Mouse (Mus musculus) common myeloid progenitor, adult 5-6 weeks (primary cell): ENCODE measurements around the gene Krt24. TPM values are rescaled to one million over a fixed set of nuclear protein-coding genes. Genes with fewer than 3 reads are reported as not detected.

Experiments
- ATAC-seq: replicated peaks from 2 replicates; pipeline ENCODE4 v1.8.0; 2016; ENCODE audit warnings: low read depth, mild to moderate bottlenecking, moderate TSS enrichment, inconsistent platforms; ENCODE audit not compliant: poor library complexity, severe bottlenecking
- total RNA-seq: library from RNA; stranded (forward); fragments of 200-1000, 187-1606 nt; gene quantifications from 2 replicates; pipeline ENCODE4 v1.2.3, GENCODE M21; 2017

Gene Krt24
- not detected in 2 replicates for total RNA-seq

GRCm38 (mm10) chr11:99284833-99285312 is at the start of gene Krt24:
Gene Krt24 (minus strand): TSS chr11:99285262.
- no peak for ATAC-seq

- ATAC-seq = no peak
These were observed 48.4 kb upstream of the Krt24 start for GRCm38 (mm10) chr11:99333426-99333825.

DNA sequence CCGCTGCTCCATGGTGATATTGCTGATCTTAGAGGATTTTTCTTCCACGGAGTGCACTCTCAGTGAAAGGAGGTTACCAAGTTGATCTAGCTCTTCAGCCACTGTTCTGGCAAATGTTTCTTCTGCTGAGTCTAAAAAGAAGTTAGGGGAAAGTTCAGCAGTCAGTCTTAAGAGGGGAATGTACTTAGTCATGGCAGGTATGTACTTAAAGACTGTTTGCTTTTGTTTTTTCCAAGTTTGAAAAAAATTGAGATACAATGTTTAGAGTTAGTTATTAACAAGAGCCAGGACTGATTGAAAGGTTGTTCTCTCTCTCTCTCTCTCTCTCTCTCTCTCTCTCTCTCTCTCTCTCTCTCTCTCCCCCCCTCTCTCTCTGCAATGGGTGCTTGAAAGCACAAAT is 44.6 kb upstream of the Krt24 start:
- no peak for ATAC-seq

- ATAC-seq = no peak
These were observed 37.8 kb upstream of the Krt24 start, which contains the start of gene Krt25 for GRCm38 (mm10) chr11:99322851-99323250. Gene Krt25 (minus strand): TSS chr11:99322951.

DNA sequence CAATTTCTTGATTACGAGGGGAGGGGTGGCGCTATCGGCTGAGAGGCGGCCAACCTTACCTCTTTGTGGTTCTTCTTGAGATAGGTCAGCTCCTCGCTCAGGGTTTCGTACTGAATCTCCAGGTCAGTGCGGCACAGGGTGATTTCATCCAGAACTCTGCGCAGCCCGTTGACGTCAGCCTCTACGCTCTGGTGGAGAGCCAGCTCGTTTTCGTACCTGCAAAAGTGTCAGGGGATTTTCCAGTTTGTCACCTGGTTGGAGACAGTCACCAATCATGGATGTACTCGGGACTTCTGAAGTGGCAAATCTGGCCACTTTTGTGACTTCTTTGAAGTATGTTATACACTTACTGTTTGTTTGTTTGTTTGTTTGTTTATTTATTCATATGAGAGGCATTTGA is 36.0 kb upstream of the Krt24 start:
- no peak for ATAC-seq

- no peak for ATAC-seq
These were observed 34.1 kb upstream of the Krt24 start for GRCm38 (mm10) chr11:99319127-99319526.

DNA sequence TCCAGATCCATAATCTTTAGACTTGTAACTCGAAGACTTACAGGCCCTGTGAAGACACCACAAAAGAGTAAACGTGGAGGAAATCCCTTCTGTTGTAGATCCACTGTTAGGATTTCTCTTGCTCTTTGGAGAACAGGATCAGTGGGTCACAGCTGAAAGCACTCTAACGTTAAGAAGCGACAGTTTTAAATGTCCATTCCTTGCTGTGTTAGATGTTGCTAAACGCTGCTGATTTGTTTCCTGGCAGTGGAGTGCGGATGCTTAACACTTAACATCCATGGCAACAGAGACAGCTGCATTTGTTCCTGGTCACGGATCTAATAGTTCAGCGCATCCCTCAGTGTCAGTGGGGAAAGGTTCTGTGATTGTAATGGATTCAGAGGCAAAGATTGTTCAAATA is 31.5 kb upstream of the Krt24 start:
- no peak for ATAC-seq

GRCm38 (mm10) chr11:99314594-99314993 is 29.5 kb upstream of the Krt24 start:
- no peak for ATAC-seq

GRCm38 (mm10) chr11:99310882-99311281 is 25.8 kb upstream of the Krt24 start:
- peak; percentile 68 for ATAC-seq

- ATAC-seq = peak; percentile 84
These were observed 22.5 kb upstream of the Krt24 start for GRCm38 (mm10) chr11:99307579-99307978.

DNA sequence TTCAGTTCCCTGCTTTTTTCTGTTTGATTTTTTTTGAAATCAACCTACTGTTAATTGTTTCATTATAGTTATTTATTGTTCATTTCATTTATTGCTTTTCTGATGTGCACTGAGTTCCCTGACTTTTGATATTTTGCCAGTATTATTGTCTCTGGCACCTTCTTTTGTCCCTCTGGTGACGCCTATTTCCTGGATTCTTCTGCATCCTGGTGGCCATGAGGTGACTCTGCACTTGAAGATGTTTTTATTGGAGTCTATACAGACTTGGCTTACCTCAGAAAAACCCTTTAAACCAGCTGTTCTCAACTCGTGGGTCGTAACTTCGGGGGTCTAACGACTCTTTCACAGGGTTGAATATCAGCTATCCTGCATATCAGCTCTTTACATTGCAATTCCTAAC is 10.0 kb upstream of the Krt24 start:
- no peak for ATAC-seq

DNA sequence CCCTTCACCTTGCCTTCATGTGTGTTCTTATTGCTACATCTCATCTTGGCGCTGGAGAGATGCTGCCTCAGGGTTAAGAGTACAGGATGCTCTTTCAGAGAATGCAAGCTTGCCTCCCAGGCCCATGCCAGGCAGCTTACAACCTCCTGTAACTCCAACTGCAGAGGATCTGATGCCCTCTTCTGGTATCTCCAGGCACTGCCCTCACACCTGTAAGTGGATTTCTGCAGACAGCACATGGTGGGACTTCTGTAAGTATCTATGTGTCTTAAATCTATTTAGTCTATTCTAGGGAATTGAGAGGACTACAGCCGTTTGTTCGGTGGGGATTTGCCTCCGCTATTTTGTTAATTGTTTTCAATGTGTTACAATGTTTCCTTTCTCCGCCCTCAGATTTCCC is 7.8 kb upstream of the Krt24 start:
- ATAC-seq = peak; percentile 58; the same call in 1 of the 2 replicates

DNA sequence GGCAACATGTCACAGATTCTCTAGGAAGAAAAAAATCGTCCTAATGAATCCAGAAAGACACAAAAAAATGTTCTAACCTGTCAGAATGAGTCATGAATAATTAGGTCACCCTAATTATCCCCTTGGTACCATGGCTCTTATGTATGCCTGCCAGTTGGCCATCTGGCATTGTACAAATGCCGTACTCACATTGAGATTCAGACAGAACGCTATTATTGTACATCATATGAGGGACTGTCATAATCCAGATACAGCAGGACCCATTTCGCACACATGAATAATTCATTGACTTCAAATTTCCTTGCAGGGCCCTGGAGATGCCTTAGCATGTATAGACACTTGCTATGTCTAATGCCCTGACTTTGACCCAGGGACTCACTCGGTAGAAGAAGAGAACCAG is 1.1 kb downstream of the Krt24 start:
- ATAC-seq = no peak

- no peak for ATAC-seq
These were observed 1.7 kb downstream of the Krt24 start for GRCm38 (mm10) chr11:99283334-99283733.

GRCm38 (mm10) chr11:99281116-99281515 is 3.9 kb downstream of the Krt24 start:
- no peak for ATAC-seq

GRCm38 (mm10) chr11:99279986-99280385 is 5.1 kb downstream of the Krt24 start:
- ATAC-seq = no peak

GRCm38 (mm10) chr11:99276786-99277185 is 8.3 kb downstream of the Krt24 start:
- no peak for ATAC-seq

DNA sequence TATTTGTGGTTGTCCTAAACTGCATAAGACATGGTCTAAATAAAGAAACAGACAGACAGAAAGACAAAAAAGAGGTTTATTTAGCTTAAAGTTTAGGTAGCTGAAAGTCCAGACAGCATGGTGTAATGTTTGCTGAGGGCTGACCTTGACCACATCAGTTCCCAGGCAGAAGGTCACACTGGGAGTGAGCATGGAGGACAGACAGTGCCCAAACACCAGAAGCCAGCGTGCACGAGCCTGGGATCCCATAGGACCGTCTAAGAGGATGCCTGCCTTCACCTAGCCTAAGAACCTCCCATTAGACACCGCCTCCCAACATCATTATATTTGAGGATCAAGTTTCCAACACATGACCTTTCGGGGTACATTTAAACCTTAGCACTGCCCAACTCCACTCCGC is 9.4 kb downstream of the Krt24 start:
- no peak for ATAC-seq

GRCm38 (mm10) chr11:99272721-99273120 is 12.3 kb downstream of the Krt24 start:
- no peak for ATAC-seq

DNA sequence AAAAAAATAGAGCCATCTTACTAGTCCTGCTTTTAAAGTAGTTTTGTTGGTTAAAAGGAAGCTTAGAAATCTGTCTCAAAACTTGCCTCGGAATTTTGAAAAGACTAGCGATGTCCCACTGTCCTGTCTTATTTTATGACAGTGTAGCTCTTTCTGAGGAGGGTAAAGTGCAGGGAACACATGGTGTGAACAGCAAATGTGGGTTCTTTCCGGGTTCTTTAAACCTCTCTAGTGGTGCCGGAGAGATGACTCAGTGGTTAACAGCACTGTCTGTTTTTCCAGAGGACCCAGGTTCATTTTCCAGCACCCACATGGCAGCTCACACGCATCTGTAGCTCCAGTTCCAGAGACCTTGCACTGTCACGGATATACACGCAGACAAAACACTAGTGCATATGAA is 15.9 kb downstream of the Krt24 start:
- no peak for ATAC-seq

GRCm38 (mm10) chr11:99265796-99266195 is 19.3 kb downstream of the Krt24 start:
- no peak for ATAC-seq

DNA sequence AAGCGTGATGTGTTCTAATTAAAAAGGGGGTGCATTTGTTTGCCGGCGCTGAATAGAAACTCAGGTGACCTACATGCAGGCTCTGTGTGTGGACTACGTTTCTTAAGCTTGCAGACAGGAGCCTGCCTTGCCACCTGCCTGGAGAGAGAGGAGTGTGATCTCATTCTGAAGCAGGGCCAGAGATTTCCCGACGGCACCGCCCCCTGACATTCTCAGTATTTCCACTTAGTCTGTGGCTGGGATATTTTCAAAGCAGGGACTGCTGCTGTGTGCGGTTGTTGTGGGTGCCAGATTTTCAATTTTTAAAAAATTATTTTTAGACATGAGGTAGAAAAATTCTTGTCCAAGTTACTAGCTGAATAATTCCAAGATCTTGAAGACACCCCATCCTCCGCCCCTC is 19.8 kb downstream of the Krt24 start:
- no peak for ATAC-seq

- ATAC-seq = no peak
These were observed 28.8 kb downstream of the Krt24 start for GRCm38 (mm10) chr11:99256213-99256612.
